ENCODE assay signal across 9 mouse cellular contexts in genomic region chr19:37877511-37878167, GRCm38 (mm10).
A peak's percentile ranks its signal among the peaks of the same experiment; 100 is the strongest.
DNase-seq lines count a peak whose midpoint lies in the region; ATAC-seq and TF ChIP-seq lines count a peak whose summit lies in the region.
"Had no signal": no experiment of that assay in that cellular context is flagged by ENCODE, and none has a peak within 500 bp of the region (broad histone marks: within the 10 kb centered on the region; RNA-seq: fewer than 3 reads in every experiment).

No protein-coding gene starts in this region.

- ATAC-seq in liver, postnatal 0 days: no peak
- no peak for ATAC-seq in hindbrain, embryonic 12.5 days (ENCODE audit: low FRiP score)
- no peak for ATAC-seq in neural tube, embryonic 15.5 days (ENCODE audit: low FRiP score)
- ATAC-seq in megakaryocyte progenitor cell, adult 5-6 weeks (replicated peaks; ENCODE audit: poor library complexity): no peak

- no peak for TF ChIP-seq CTCF in liver, postnatal 0 days (IDR thresholded peaks at IDR 0.05; ENCODE audit: low read depth)

- H3K27ac ChIP-seq in liver, postnatal 0 days (ENCODE audit: low read depth): no peak overlapping the region
- H3K27ac ChIP-seq in hindbrain, embryonic 12.5 days: no peak overlapping the region
- H3K27ac ChIP-seq in neural tube, embryonic 15.5 days (replicated peaks): no peak overlapping the region

- H3K4me2 ChIP-seq in liver, postnatal 0 days (ENCODE audit: low read depth, low read length): peak overlapping the region; percentile 26
- peak overlapping the region; percentile 31 for H3K4me2 ChIP-seq in hindbrain, embryonic 12.5 days (replicated peaks)
- peak overlapping the region; percentile 47 for H3K4me2 ChIP-seq in neural tube, embryonic 15.5 days

- DNase-seq in liver, postnatal 0 days: no peak
- no peak for DNase-seq in liver
- DNase-seq in kidney, postnatal 25 days: peak; percentile 42 to 77
- no peak for DNase-seq in ovary, postnatal 10 days (ENCODE audit: low spot score)
- no peak for DNase-seq in lung, postnatal 10 days

- H3K4me1 ChIP-seq in liver, postnatal 0 days (ENCODE audit: insufficient read depth): no peaks in the 10 kb centered on the region; the same call in 1 of the 2 replicates
- H3K4me1 ChIP-seq in hindbrain, embryonic 12.5 days: peaks cover 9% of the 10 kb centered on the region
- H3K4me1 ChIP-seq in neural tube, embryonic 15.5 days: peaks cover 13% of the 10 kb centered on the region

- H3K9me3 ChIP-seq in liver, postnatal 0 days (ENCODE audit: low read length): no peaks in the 10 kb centered on the region
- H3K9me3 ChIP-seq in hindbrain, embryonic 12.5 days (replicated peaks): no peaks in the 10 kb centered on the region
- H3K9me3 ChIP-seq in neural tube, embryonic 15.5 days (replicated peaks): no peaks in the 10 kb centered on the region
- H3K9me3 ChIP-seq: G1E had no signal

- peaks cover 13% of the 10 kb centered on the region for H3K27me3 ChIP-seq in liver, postnatal 0 days (ENCODE audit: insufficient read depth, low read length)
- H3K27me3 ChIP-seq in hindbrain, embryonic 12.5 days: peaks cover 60% of the 10 kb centered on the region
- peaks cover 38% of the 10 kb centered on the region for H3K27me3 ChIP-seq in neural tube, embryonic 15.5 days (replicated peaks)

- H3K9ac ChIP-seq in liver, postnatal 0 days (replicated peaks): no peak overlapping the region
- H3K9ac ChIP-seq in hindbrain, embryonic 12.5 days: no peak overlapping the region
- H3K9ac ChIP-seq in neural tube, embryonic 15.5 days (replicated peaks): no peak overlapping the region

- no peak for TF ChIP-seq EP300 in liver, postnatal 0 days (IDR thresholded peaks at IDR 0.05; ENCODE audit: low read depth)

- 18% methylated on average over 20 of the region's 20 CpGs for WGBS in liver, postnatal 0 days (ENCODE audit: insufficient replicate concordance)
- WGBS in hindbrain, embryonic 12.5 days: 4% methylated on average over 20 of the region's 20 CpGs
- WGBS in neural tube, embryonic 15.5 days: 6% methylated on average over 20 of the region's 20 CpGs

- no peaks in the 10 kb centered on the region for H3K36me3 ChIP-seq in liver, postnatal 0 days (replicated peaks; ENCODE audit: insufficient read depth, low read length)
- H3K36me3 ChIP-seq in hindbrain, embryonic 12.5 days: no peaks in the 10 kb centered on the region
- H3K36me3 ChIP-seq in neural tube, embryonic 15.5 days: no peaks in the 10 kb centered on the region
- H3K36me3 ChIP-seq: G1E had no signal

- H3K4me3 ChIP-seq in liver, postnatal 0 days (ENCODE audit: low read depth, low read length): no peak overlapping the region
- H3K4me3 ChIP-seq in hindbrain, embryonic 12.5 days: no peak overlapping the region
- H3K4me3 ChIP-seq in neural tube, embryonic 15.5 days (replicated peaks): peak overlapping the region; percentile 17; the same call in 1 of the 2 replicates

Comparison
In these comparisons a context has a peak if more than half of its experiments do, and no peak if none do; other contexts are left out.
1. DNase-seq: peak in kidney, postnatal 25 days (2 of 2); none in liver, postnatal 0 days (single experiment), liver (single experiment), ovary, postnatal 10 days (single experiment) and lung, postnatal 10 days (single experiment).
2. Peak in every context shown above with its lines, with median percentiles within 50 percentile points of each other: H3K4me2 ChIP-seq.